Mouse (Mus musculus) liver, embryonic 15.5 days (tissue): ENCODE results near the gene Cpsf4l. TPM values are rescaled to one million over a fixed set of nuclear protein-coding genes. Genes with fewer than 3 reads are reported as not detected.

Experiments used
- ATAC-seq: fragments of 200-750 bp; cut with Nextera tagmentation; 2 replicates; pipeline ENCODE4 v1.8.0; 2017; ENCODE audit warnings: moderate number of reproducible peaks, mild to moderate bottlenecking, moderate library complexity; ENCODE audit not compliant: insufficient read depth
- H3K27ac ChIP-seq: fragments of 300-500 bp; sonication (generic); replicated peaks from 2 replicates; pipeline ENCODE4 v1.5.1; 2015; ENCODE audit warnings: mild to moderate bottlenecking, inconsistent platforms
- H3K27me3 ChIP-seq: fragments of 300-500 bp; sonication (generic); 2 replicates; pipeline ENCODE4 v1.6.1; 2015; ENCODE audit warnings: mild to moderate bottlenecking, inconsistent platforms
- H3K36me3 ChIP-seq: fragments of 300-500 bp; sonication (generic); replicated peaks from 2 replicates; pipeline ENCODE4 v1.6.1; 2015; ENCODE audit warnings: moderate library complexity, mild to moderate bottlenecking, inconsistent platforms
- H3K4me1 ChIP-seq: fragments of 300-500 bp; sonication (generic); replicated peaks from 2 replicates; pipeline ENCODE4 v1.6.1; 2015; ENCODE audit warnings: inconsistent platforms
- H3K4me2 ChIP-seq: fragments of 300-500 bp; sonication (generic); 2 replicates; pipeline ENCODE4 v1.6.1; 2015; ENCODE audit warnings: moderate library complexity, mild to moderate bottlenecking, inconsistent platforms
- H3K4me3 ChIP-seq: fragments of 300-500 bp; sonication (generic); replicated peaks from 2 replicates; pipeline ENCODE4 v1.5.1; 2015; ENCODE audit warnings: mild to moderate bottlenecking, inconsistent platforms
- H3K9ac ChIP-seq: fragments of 300-500 bp; sonication (generic); 2 replicates; pipeline ENCODE4 v1.6.1; 2015; ENCODE audit warnings: moderate library complexity, mild to moderate bottlenecking, inconsistent platforms
- H3K9me3 ChIP-seq: fragments of 300-500 bp; sonication (generic); replicated peaks from 2 replicates; pipeline ENCODE4 v1.6.1; 2016; ENCODE audit warnings: inconsistent platforms
- WGBS: fragments of 180-500 bp; shearing (Covaris S2); methylation state at CpG from one replicate; pipeline ENCODE4 v1.1.7; 2015; ENCODE audit warnings: mixed read lengths; ENCODE audit not compliant: insufficient replicate concordance; 5-methylcytosine and 5-hydroxymethylcytosine counted together
- polyA plus RNA-seq: library from polyadenylated mRNA; unstranded; fragments of >200 nt; fragmentation: Nextera tagmentation; extraction: Ambion mirVana; gene quantifications from 2 replicates; pipeline ENCODE4 v1.2.1, GENCODE M21; 2015

Gene Cpsf4l
- polyA plus RNA-seq, 1 experiment from 2014 or later: not detected

- 6% methylated on average over 21 of the region's 21 CpGs for WGBS
- Histone ChIP-seq H3K4me2 (peak overlapping the region; percentile 93), H3K4me1 (peaks cover 62% of the 10 kb centered on the region), H3K4me3 (peak overlapping the region; percentile 87), H3K9me3 (no peaks in the 10 kb centered on the region), H3K27ac (peak overlapping the region; percentile 98), H3K36me3 (peaks cover 22% of the 10 kb centered on the region), H3K9ac (peak overlapping the region; percentile 93), H3K27me3 (no peaks in the 10 kb centered on the region)
- no peak for ATAC-seq
Measured at GRCm38 (mm10) chr11:113748797-113749521, 39.1 kb upstream of the Cpsf4l start.

- no peak for ATAC-seq
- no peaks in the 10 kb centered on the region; the same call in 1 of the 2 replicates for H3K9me3 ChIP-seq
- H3K4me3 ChIP-seq: peak overlapping the region; percentile 87
- WGBS: 69% methylated on average over 11 of the region's 11 CpGs
- no peaks in the 10 kb centered on the region for H3K27me3 ChIP-seq
- H3K36me3 ChIP-seq: peaks cover 31% of the 10 kb centered on the region
- peaks cover 62% of the 10 kb centered on the region for H3K4me1 ChIP-seq
- H3K27ac ChIP-seq: peak overlapping the region; percentile 98
- peak overlapping the region; percentile 93 for H3K9ac ChIP-seq
- peak overlapping the region; percentile 93 for H3K4me2 ChIP-seq
Measured at GRCm38 (mm10) chr11:113747725-113748380, 38.0 kb upstream of the Cpsf4l start.

- Histone ChIP-seq H3K4me2 (peak overlapping the region; percentile 93), H3K9ac (peak overlapping the region; percentile 93), H3K9me3 (no peaks in the 10 kb centered on the region; the same call in 1 of the 2 replicates), H3K27me3 (no peaks in the 10 kb centered on the region), H3K4me3 (peak overlapping the region; percentile 87), H3K27ac (peak overlapping the region; percentile 98), H3K4me1 (peaks cover 57% of the 10 kb centered on the region), H3K36me3 (peaks cover 39% of the 10 kb centered on the region)
- 20% methylated on average over 16 of the region's 16 CpGs for WGBS
- ATAC-seq: no peak
Measured at GRCm38 (mm10) chr11:113747056-113747455, 37.2 kb upstream of the Cpsf4l start.

GRCm38 (mm10) chr11:113745961-113746360 lies 36.1 kb upstream of the Cpsf4l start:
- no peaks in the 10 kb centered on the region; the same call in 1 of the 2 replicates for H3K9me3 ChIP-seq
- H3K4me1 ChIP-seq: peaks cover 54% of the 10 kb centered on the region
- H3K4me2 ChIP-seq: no peak overlapping the region
- peaks cover 43% of the 10 kb centered on the region for H3K36me3 ChIP-seq
- 0 out of 2 replicates have a peak overlapping the region, but pooled peaks have one; percentile 7 for H3K27ac ChIP-seq
- no peak overlapping the region for H3K9ac ChIP-seq
- WGBS: 63% methylated on average over 4 of the region's 4 CpGs
- no peak overlapping the region for H3K4me3 ChIP-seq
- no peaks in the 10 kb centered on the region for H3K27me3 ChIP-seq
- ATAC-seq: no peak

GRCm38 (mm10) chr11:113742998-113743397 lies 33.2 kb upstream of the Cpsf4l start:
- no peak for ATAC-seq
- WGBS: 92% methylated on average over 1 of the region's 1 CpGs
- no peak overlapping the region for H3K9ac ChIP-seq
- H3K27me3 ChIP-seq: no peaks in the 10 kb centered on the region
- peaks cover 48% of the 10 kb centered on the region for H3K36me3 ChIP-seq
- peaks cover 54% of the 10 kb centered on the region for H3K4me1 ChIP-seq
- no peak overlapping the region for H3K4me2 ChIP-seq
- no peaks in the 10 kb centered on the region; the same call in 1 of the 2 replicates for H3K9me3 ChIP-seq
- no peak overlapping the region for H3K27ac ChIP-seq
- H3K4me3 ChIP-seq: no peak overlapping the region

GRCm38 (mm10) chr11:113740100-113740499 lies 30.3 kb upstream of the Cpsf4l start:
- no peaks in the 10 kb centered on the region for H3K27me3 ChIP-seq
- 0 out of 2 replicates have a peak, but pooled peaks have one; percentile 10 for ATAC-seq
- no peak overlapping the region for H3K4me2 ChIP-seq
- 76% methylated on average over 7 of the region's 7 CpGs for WGBS
- H3K27ac ChIP-seq: no peak overlapping the region
- H3K36me3 ChIP-seq: peaks cover 55% of the 10 kb centered on the region
- no peaks in the 10 kb centered on the region; the same call in 1 of the 2 replicates for H3K9me3 ChIP-seq
- H3K4me1 ChIP-seq: peaks cover 56% of the 10 kb centered on the region
- H3K4me3 ChIP-seq: no peak overlapping the region
- no peak overlapping the region for H3K9ac ChIP-seq

GRCm38 (mm10) chr11:113739213-113739612 lies 29.4 kb upstream of the Cpsf4l start:
- no peak overlapping the region for H3K9ac ChIP-seq
- ATAC-seq: no peak
- no peaks in the 10 kb centered on the region; the same call in 1 of the 2 replicates for H3K9me3 ChIP-seq
- H3K27ac ChIP-seq: no peak overlapping the region
- WGBS: 74% methylated on average over 8 of the region's 8 CpGs
- H3K4me3 ChIP-seq: no peak overlapping the region
- H3K4me2 ChIP-seq: no peak overlapping the region
- no peaks in the 10 kb centered on the region for H3K27me3 ChIP-seq
- peaks cover 64% of the 10 kb centered on the region for H3K4me1 ChIP-seq
- peaks cover 50% of the 10 kb centered on the region for H3K36me3 ChIP-seq

- Histone ChIP-seq H3K9me3 (no peaks in the 10 kb centered on the region; the same call in 1 of the 2 replicates), H3K27ac (no peak overlapping the region), H3K9ac (no peak overlapping the region), H3K27me3 (no peaks in the 10 kb centered on the region), H3K4me1 (peaks cover 77% of the 10 kb centered on the region), H3K36me3 (peaks cover 39% of the 10 kb centered on the region), H3K4me2 (no peak overlapping the region), H3K4me3 (no peak overlapping the region)
- WGBS: 49% methylated on average over 8 of the region's 8 CpGs
- ATAC-seq: no peak
Measured at GRCm38 (mm10) chr11:113737912-113738311, 28.1 kb upstream of the Cpsf4l start.

- Histone ChIP-seq H3K9me3 (no peaks in the 10 kb centered on the region), H3K27me3 (no peaks in the 10 kb centered on the region), H3K4me2 (no peak overlapping the region), H3K27ac (no peak overlapping the region), H3K4me1 (peaks cover 81% of the 10 kb centered on the region), H3K4me3 (no peak overlapping the region), H3K36me3 (peaks cover 35% of the 10 kb centered on the region), H3K9ac (no peak overlapping the region)
- no peak for ATAC-seq
- 61% methylated on average over 3 of the region's 3 CpGs for WGBS
Measured at GRCm38 (mm10) chr11:113737553-113737854, 27.7 kb upstream of the Cpsf4l start.

- H3K9me3 ChIP-seq: no peaks in the 10 kb centered on the region
- no peaks in the 10 kb centered on the region for H3K27me3 ChIP-seq
- peaks cover 86% of the 10 kb centered on the region for H3K4me1 ChIP-seq
- peak overlapping the region; percentile 31; the same call in 1 of the 2 replicates for H3K4me2 ChIP-seq
- WGBS: 79% methylated on average over 11 of the region's 11 CpGs
- H3K36me3 ChIP-seq: peaks cover 30% of the 10 kb centered on the region
- no peak overlapping the region for H3K9ac ChIP-seq
- no peak for ATAC-seq
- H3K4me3 ChIP-seq: no peak overlapping the region
- H3K27ac ChIP-seq: no peak overlapping the region
Measured at GRCm38 (mm10) chr11:113736848-113737552, 27.2 kb upstream of the Cpsf4l start.

- H3K9me3 ChIP-seq: no peaks in the 10 kb centered on the region
- H3K36me3 ChIP-seq: peaks cover 22% of the 10 kb centered on the region
- H3K9ac ChIP-seq: no peak overlapping the region
- H3K4me3 ChIP-seq: no peak overlapping the region
- 76% methylated on average over 6 of the region's 6 CpGs for WGBS
- 0 out of 2 replicates have a peak overlapping the region, but pooled peaks have one; percentile 12 for H3K27ac ChIP-seq
- peaks cover 96% of the 10 kb centered on the region for H3K4me1 ChIP-seq
- H3K4me2 ChIP-seq: no peak overlapping the region
- no peaks in the 10 kb centered on the region for H3K27me3 ChIP-seq
- ATAC-seq: no peak
Measured at GRCm38 (mm10) chr11:113735151-113735550, 25.3 kb upstream of the Cpsf4l start.
